Mouse (Mus musculus) kidney, embryonic 16.5 days (tissue): ENCODE results near the gene Rhog. TPM values are rescaled to one million over a fixed set of nuclear protein-coding genes. Genes with fewer than 3 reads are reported as not detected.

ENCODE experiments used
- ATAC-seq: fragments of 200-750 bp; cut with Nextera tagmentation; 2 replicates; pipeline ENCODE4 v1.8.0; 2017; ENCODE audit warnings: moderate TSS enrichment; ENCODE audit not compliant: low FRiP score, low TSS enrichment
- H3K27ac ChIP-seq: fragments of 300-500 bp; sonication (generic); 2 replicates; pipeline ENCODE4 v1.5.1; 2014; ENCODE audit warnings: low read length
- H3K27me3 ChIP-seq: fragments of 300-500 bp; sonication (generic); 2 replicates; pipeline ENCODE4 v1.6.1; 2014; ENCODE audit warnings: low read length, control low read depth, mixed read lengths; ENCODE audit not compliant: insufficient read depth
- H3K36me3 ChIP-seq: fragments of 300-500 bp; sonication (generic); 2 replicates; pipeline ENCODE4 v1.6.1; 2014; ENCODE audit warnings: low read length, control low read depth, mixed read lengths; ENCODE audit not compliant: insufficient read depth
- H3K4me1 ChIP-seq: fragments of 300-500 bp; sonication (generic); 2 replicates; pipeline ENCODE4 v1.6.1; 2014; ENCODE audit warnings: low read length, control low read depth, mixed read lengths; ENCODE audit not compliant: insufficient read depth
- H3K4me2 ChIP-seq: fragments of 300-500 bp; sonication (generic); replicated peaks from 2 replicates; pipeline ENCODE4 v1.6.1; 2014; ENCODE audit warnings: low read depth, low read length
- H3K4me3 ChIP-seq: fragments of 300-500 bp; sonication (generic); 2 replicates; pipeline ENCODE4 v1.5.1; 2014; ENCODE audit warnings: mild to moderate bottlenecking, low read length
- H3K9ac ChIP-seq: fragments of 300-500 bp; sonication (generic); replicated peaks from 2 replicates; pipeline ENCODE4 v1.6.1; 2014; ENCODE audit warnings: low read length
- H3K9me3 ChIP-seq: fragments of 300-500 bp; sonication (generic); 2 replicates; pipeline ENCODE4 v1.6.1; 2016; ENCODE audit warnings: low read length, control low read depth
- WGBS: fragments of 180-500 bp; shearing (Covaris S2); extraction: QIAGEN DNeasy Blood & Tissue Kit; methylation state at CpG from one replicate; pipeline ENCODE4 v1.1.7; 2014; 5-methylcytosine and 5-hydroxymethylcytosine counted together
- polyA plus RNA-seq: library from polyadenylated mRNA; unstranded; fragments of >200 nt; fragmentation: Nextera tagmentation; extraction: Ambion mirVana; gene quantifications from 2 replicates; pipeline ENCODE4 v1.2.1, GENCODE M21; 2015

Rhog gene
- polyA plus RNA-seq, 1 experiment from 2014 or later, result 61.2 TPM

- H3K27me3 ChIP-seq, result no peaks in the 10 kb centered on the region
- H3K4me3 ChIP-seq, result no peak overlapping the region
- no peak overlapping the region for H3K4me2 ChIP-seq
- H3K9ac ChIP-seq, result no peak overlapping the region
- H3K9me3 ChIP-seq, result no peaks in the 10 kb centered on the region
- WGBS, result 93% methylated on average over 6 of the region's 6 CpGs
- H3K27ac ChIP-seq, result no peak overlapping the region
- 0 out of 2 replicates have a peak, but pooled peaks cover 6% of the 10 kb centered on the region for H3K36me3 ChIP-seq
- no peak for ATAC-seq
- no peaks in the 10 kb centered on the region for H3K4me1 ChIP-seq
These were observed 29.8 kb downstream of the Rhog start for GRCm38 (mm10) chr7:102226051-102226450.

DNA sequence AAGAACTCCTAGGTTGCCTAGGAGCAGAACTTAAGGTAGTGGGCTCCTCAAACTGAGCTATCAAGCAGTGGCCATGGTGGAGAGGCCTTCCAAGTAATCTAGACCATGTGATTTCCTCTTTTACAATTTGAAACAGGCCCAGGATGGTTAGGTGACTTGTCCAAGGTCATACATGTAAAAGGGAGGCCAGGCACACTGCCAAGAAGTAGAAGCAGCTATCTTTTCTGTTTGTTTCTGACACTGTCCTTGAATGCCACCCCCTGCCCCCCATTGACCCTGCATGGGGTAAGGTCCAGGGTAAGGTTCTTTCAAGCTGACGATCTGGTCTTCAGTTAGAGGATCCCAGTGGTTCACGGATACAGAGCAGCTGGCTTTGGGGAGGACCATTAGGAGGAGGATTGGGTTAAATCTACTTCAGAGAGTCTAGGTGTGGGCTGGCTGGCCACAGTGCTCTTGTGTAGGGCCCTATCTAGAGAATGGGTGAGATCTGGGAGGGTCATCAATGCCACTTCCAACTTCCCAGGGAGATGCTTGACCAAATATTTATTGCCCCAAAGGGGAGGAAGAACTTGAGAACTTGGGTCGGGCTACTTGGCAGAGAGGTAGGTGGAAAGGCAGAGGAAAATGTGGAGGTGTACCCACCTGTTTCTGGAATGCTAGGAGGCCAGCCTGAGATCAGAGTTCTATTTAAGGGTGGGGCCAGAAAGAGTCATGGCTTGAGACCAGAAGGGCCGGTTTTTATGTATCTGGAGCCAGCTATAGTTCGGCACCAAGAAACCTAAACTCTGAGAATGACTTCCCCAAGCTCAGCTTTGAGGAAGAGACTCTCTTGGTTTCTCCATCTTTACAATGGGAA is 31.7 kb downstream of the Rhog start:
- Histone ChIP-seq H3K4me1 (no peaks in the 10 kb centered on the region), H3K4me3 (no peak overlapping the region), H3K27ac (no peak overlapping the region), H3K36me3 (0 out of 2 replicates have a peak, but pooled peaks cover 6% of the 10 kb centered on the region), H3K9ac (0 out of 2 replicates have a peak overlapping the region, but pooled peaks have one; percentile 31), H3K4me2 (no peak overlapping the region), H3K9me3 (no peaks in the 10 kb centered on the region), H3K27me3 (no peaks in the 10 kb centered on the region)
- no peak for ATAC-seq
- whole genome bisulfite sequencing, result 76% methylated on average over 5 of the region's 5 CpGs

- Histone ChIP-seq H3K27me3 (no peaks in the 10 kb centered on the region), H3K9ac (peak overlapping the region; percentile 86), H3K27ac (peak overlapping the region; percentile 88), H3K9me3 (no peaks in the 10 kb centered on the region), H3K36me3 (no peaks in the 10 kb centered on the region), H3K4me1 (no peaks in the 10 kb centered on the region), H3K4me3 (peak overlapping the region; percentile 85), H3K4me2 (peak overlapping the region; percentile 89)
- peak; percentile 92 for ATAC-seq
- under 1% methylated on average over 31 of the region's 31 CpGs for WGBS
These were observed 32.9 kb downstream of the Rhog start for GRCm38 (mm10) chr7:102222830-102223556.

DNA sequence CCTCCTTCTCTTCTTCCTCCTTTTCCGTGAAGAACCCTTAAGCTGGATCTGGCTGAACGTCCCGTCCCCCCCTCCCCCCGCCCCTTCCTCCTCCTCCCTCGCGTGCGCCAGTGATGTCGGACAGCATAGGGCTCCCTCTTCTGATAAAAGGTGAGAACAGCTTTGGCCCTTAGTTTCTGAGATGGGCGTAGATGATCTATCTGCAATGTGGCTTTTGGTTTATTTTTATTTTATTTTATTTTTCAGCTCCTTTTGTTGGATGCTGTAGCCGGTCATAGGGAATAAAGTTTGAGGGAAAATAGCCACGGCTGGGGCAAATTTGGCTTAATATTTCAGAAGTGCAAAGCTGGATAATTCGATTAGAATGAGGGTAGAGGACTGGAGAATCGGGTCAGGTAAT is 33.5 kb downstream of the Rhog start:
- H3K9ac ChIP-seq, result peak overlapping the region; percentile 86
- H3K4me1 ChIP-seq, result no peaks in the 10 kb centered on the region
- no peaks in the 10 kb centered on the region for H3K9me3 ChIP-seq
- no peaks in the 10 kb centered on the region for H3K27me3 ChIP-seq
- H3K4me3 ChIP-seq, result peak overlapping the region; percentile 85
- H3K27ac ChIP-seq, result peak overlapping the region; percentile 88
- no peaks in the 10 kb centered on the region for H3K36me3 ChIP-seq
- WGBS, result 5% methylated on average over 7 of the region's 13 CpGs
- ATAC-seq, result peak; percentile 69; the same call in 1 of the 2 replicates
- H3K4me2 ChIP-seq, result peak overlapping the region; percentile 89

- Histone ChIP-seq H3K9ac (0 out of 2 replicates have a peak overlapping the region, but pooled peaks have one; percentile 8), H3K4me2 (peak overlapping the region; percentile 89), H3K36me3 (no peaks in the 10 kb centered on the region), H3K27ac (no peak overlapping the region), H3K27me3 (no peaks in the 10 kb centered on the region), H3K4me3 (no peak overlapping the region), H3K9me3 (no peaks in the 10 kb centered on the region), H3K4me1 (no peaks in the 10 kb centered on the region)
- WGBS, result 35% methylated on average over 1 of the region's 1 CpGs
- ATAC-seq, result no peak
These were observed 34.0 kb downstream of the Rhog start for GRCm38 (mm10) chr7:102221899-102222298.

DNA sequence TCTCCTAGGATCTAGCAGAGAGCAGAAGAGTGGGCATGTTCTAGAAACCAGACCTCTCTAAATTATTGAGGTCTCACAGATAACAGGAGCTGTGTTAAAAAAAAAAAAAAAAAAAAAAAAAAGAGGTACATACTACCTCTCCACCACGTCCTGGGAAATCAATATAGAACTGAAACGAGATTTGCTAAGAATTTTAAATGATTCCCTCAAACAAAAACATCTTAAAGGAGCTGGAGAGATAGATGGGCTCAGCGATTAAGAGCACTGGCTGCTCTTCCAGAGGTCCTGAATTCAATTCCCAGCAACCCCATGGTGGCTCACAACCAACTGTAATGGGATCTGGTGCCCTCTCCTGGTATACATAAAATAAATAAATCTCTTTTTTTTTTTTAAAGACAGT is 44.8 kb downstream of the Rhog start:
- WGBS, result 59% methylated on average over 3 of the region's 3 CpGs
- Histone ChIP-seq H3K9me3 (no peaks in the 10 kb centered on the region), H3K36me3 (0 out of 2 replicates have a peak, but pooled peaks cover 3% of the 10 kb centered on the region), H3K4me1 (peaks cover 17% of the 10 kb centered on the region; the same call in 1 of the 2 replicates), H3K27ac (peak overlapping the region; percentile 95), H3K4me2 (peak overlapping the region; percentile 80), H3K9ac (peak overlapping the region; percentile 82), H3K27me3 (no peaks in the 10 kb centered on the region), H3K4me3 (peak overlapping the region; percentile 88)
- no peak for ATAC-seq

GRCm38 (mm10) chr7:102209756-102210721 is 45.8 kb downstream of the Rhog start, which contains the start of the genes Nup98 and Pgap2:
Gene Nup98, minus strand, starts transcription at chr7:102210176.
Gene Pgap2, plus strand, starts transcription at chr7:102210208.
- H3K9me3 ChIP-seq, result no peaks in the 10 kb centered on the region
- H3K4me3 ChIP-seq, result peak within 1 kb of the TSS; percentile 88
- no peaks in the 10 kb centered on the region for H3K27me3 ChIP-seq
- WGBS, result under 1% methylated on average over 73 of the region's 87 CpGs
- H3K4me2 ChIP-seq, result peak within 1 kb of the TSS; percentile 83
- peak within 1 kb of the TSS; percentile 95 for H3K27ac ChIP-seq
- peaks cover 17% of the 10 kb centered on the region; the same call in 1 of the 2 replicates for H3K4me1 ChIP-seq
- H3K9ac ChIP-seq, result peak within 1 kb of the TSS; percentile 92
- peak; percentile 99 for ATAC-seq
- H3K36me3 ChIP-seq, result 0 out of 2 replicates have a peak, but pooled peaks cover 3% of the 10 kb centered on the region

DNA sequence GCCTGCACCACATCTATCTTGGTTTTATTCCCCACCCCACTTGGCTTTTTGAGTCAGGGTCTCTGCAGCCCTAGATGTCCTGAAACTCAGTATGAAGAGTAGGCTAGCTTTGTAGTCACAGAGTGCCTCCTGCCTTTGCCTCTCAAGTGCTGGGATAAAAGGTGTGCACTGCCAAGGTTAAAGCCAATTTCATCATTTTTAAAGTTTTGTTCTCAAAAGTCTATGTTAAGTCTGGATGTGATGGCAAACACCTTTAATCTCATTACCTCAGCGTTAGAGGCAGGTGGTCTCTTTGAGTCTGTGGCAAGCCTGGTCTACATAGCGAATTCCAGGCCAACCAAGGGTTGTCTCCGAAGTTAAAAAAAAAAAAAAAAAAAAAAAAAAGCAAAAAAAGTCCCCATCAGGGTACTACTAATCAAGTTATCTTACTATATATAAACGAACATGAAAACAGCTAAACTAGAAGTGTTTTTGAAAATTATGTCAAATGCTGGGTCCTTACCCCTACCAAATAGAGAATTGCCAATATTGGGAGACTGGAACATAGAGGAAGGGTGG is 47.0 kb downstream of the Rhog start:
- Histone ChIP-seq H3K4me1 (peaks cover 17% of the 10 kb centered on the region; the same call in 1 of the 2 replicates), H3K36me3 (0 out of 2 replicates have a peak, but pooled peaks cover 3% of the 10 kb centered on the region), H3K4me3 (peak overlapping the region; percentile 88), H3K27ac (no peak overlapping the region), H3K27me3 (no peaks in the 10 kb centered on the region), H3K9me3 (no peaks in the 10 kb centered on the region), H3K9ac (peak overlapping the region; percentile 92), H3K4me2 (peak overlapping the region; percentile 83)
- 41% methylated on average over 4 of the region's 4 CpGs for WGBS
- ATAC-seq, result no peak
